Mouse (Mus musculus): ENCODE measurements around the gene Zdhhc13.

The Zdhhc13 gene

DNA sequence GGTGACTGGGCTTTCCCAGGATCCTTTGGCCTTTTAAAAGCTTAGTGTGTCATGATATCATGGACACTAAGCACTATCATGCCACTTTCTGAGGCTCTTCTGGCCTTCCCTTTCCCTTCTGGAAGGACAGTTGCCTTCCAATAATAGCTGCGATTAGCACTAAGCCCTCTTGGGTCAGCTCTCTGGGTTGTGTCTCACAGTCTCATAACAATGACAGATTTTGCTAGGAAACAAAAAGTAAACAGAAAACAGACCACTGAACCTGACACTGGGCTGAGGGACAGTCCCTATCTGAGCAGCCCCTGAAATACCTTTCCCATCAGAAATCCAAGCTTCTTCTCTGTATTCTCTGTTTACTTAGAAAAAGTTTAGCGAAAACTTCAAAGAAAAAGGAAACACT lies 51.7 kb downstream of the Zdhhc13 start:
- DNase-seq (ENCODE audit: extremely low read depth, insufficient read length, low spot score) = no peak

DNA sequence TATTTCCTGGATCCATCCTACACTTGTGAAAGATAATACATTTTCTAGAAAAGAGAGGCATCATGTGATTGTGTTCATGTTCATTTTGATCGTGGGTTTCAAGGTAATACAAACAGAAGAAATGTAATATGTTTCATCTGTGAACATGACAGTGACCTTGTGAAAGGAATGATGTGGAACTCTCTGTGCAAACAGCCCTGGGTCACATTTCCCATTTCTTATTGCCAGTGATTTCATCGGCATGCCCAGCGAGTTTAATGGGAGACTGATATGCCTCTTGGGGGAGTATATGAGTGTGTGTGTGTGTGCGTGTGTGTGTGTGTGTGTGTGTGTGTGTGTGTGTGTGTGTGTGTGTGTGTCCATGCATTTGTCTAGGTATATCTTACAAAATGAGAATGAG lies 52.7 kb downstream of the Zdhhc13 start:
- DNase-seq (ENCODE audit: extremely low read depth, insufficient read length, low spot score) = no peak

DNA sequence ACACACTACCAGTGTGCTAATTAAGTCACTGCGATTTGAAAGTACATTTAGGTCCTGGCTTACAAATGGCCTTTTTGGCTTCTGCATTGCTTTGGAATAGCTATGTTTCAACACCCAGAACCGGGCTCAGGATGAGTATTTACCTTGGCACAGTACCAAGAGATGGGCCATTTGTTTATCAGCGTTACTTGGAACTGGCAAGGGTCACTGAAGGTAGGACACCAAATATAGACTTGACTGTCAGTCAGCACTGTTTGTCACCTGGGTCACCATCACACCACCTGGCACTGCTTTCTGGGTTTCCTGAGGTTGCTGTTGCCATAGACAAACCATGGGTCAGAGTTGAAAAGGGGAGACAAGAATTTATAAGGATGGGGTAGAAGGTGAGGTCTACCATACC lies 53.5 kb downstream of the Zdhhc13 start:
- no peak for DNase-seq (ENCODE audit: extremely low read depth, insufficient read length, low spot score)

DNA sequence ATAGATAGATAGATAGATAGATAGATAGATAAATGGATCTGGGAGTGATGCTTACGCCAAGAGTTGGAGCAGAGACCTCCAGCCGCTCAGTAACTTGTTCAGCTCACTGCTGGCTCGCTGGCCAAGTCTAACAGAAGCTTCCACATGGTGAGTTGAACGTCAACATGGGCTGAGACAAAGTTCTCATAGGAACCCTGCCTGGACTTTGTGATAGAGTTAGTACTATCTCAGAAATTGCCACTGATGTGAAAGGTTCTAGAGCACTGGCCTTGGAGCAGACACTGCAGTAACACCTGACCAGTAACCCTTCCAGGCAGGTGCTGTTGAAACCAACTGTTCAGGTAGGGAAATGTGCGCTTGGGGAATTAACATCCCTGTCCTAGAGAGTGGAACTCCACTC lies 54.7 kb downstream of the Zdhhc13 start:
- no peak for DNase-seq (ENCODE audit: extremely low read depth, insufficient read length, low spot score)

DNA sequence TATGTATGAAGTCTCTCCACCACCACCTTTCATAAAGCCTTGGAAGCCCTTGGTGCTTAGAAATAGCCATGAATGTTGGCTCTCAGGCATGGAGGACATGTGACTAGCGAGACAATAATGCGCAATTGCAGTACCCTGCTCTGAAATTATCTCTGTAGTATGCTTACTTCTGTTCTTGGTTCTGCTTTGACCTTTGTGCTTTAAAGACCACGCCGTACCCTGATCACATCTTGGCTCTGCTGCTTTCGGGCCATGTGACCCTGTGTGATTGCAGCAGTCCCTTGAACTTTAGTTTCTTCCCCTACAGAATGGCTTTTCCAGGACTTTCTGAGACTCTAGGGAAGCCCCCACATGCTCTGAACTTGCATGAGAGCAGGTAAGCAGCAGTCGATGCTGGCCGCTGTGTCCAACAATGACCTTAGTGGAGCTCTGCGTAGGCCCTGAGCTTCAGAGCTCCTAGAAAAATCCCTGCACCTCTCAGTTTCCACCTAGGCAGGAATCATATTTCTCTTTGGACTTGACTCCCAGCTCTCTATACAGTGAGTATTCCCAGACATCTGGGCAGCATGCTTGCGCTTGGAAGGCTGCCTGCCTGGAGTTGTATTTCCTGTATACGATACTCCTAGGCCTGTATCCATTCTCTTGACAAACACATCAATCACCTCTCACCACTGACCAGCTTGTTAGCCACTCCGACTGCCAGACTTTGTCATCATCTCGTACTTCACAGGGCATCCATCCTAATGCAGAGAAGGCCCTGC lies 56.6 kb downstream of the Zdhhc13 start:
- DNase-seq (ENCODE audit: extremely low read depth, insufficient read length, low spot score) = no peak

DNA sequence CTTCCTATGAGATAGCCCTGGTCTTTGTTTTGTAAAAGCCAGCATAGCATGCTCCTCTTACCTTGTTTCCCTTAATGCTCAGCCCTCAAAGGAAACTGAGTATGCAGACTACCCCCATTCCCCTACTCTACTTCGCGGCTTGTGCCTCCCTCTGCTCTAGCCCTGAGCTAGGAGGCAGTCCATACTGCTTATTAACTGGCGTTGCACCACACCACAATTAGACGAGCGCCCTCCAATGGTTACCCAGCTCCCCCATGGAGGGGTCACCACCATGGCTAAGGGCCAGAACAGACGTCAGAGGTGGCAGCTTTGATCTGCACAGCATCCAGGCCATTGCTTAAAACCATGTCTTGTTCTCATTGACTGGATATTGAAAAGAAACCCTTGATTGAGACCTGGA lies 58.0 kb downstream of the Zdhhc13 start:
- no peak for DNase-seq (ENCODE audit: extremely low read depth, insufficient read length, low spot score)

DNA sequence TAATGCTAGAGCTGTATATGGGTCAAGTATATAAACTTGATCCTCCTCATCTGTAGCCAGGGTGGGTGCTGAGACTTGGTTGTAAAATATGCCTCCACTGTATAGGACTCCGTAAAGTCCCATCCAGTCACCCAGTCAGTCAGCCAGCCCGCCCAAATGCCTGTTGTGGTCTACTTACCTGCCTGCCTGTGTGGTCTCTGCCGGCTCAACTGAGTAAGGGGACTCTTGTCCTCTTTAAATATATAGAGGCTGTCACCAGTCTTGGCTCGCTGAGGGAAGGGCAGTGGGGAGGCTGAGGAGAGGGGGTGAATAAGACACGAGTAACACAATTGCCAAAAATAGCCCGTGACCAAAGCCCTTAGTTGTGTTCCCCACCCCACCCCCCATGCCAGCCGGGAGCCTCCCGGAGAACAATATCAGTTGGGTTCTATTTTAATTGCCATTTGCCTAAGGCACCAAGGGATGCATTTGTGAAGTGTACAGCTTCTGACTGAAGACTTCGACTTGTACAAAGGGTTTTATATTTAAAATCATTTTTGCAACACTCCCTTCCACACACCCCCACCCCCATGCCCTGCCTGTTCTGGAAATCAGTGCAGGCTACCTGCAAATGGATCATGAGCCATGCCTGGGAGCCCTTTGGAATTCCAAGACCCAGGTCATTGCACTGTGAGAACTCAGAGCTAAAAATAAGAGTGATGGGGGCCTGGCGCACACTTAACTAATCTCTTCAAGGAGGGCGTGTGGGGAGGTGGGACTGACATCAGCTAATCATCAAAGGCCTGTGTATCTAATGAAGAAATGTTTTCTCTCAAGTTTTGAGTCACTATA lies 59.2 kb downstream of the Zdhhc13 start, which contains the start of gene Csrp3:
Csrp3 (minus strand) TSS at position 214 of the 831 bp plus-strand sequence.
- DNase-seq (ENCODE audit: extremely low read depth, insufficient read length, low spot score) = no peak

DNA sequence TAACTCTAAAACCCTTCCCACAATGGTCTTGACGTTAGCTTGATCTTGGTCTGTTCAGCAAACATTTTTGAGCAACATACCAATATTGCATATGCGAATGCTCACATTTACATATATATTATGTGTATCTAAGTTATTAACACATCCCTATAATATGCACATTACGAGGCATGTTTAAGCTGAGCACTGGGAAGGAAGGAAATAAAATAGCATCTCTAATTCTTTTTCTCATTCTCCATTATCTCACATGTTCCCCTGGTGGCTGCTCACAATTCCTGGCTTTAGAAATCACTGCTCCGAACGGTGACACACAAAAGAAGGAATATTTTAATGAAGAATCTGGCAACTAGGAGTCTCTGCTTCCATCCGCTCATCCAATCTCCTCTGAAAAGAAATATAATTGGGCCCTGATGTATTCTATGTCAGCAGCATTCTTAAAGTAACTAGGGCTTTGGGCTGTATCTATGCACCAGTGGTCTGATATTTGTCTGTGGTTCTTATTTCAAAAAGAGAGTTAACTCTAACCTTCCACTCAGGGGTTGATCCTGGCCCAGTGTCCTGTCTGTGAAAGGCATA lies 62.8 kb downstream of the Zdhhc13 start:
- no peak for DNase-seq (ENCODE audit: extremely low read depth, insufficient read length, low spot score)

DNA sequence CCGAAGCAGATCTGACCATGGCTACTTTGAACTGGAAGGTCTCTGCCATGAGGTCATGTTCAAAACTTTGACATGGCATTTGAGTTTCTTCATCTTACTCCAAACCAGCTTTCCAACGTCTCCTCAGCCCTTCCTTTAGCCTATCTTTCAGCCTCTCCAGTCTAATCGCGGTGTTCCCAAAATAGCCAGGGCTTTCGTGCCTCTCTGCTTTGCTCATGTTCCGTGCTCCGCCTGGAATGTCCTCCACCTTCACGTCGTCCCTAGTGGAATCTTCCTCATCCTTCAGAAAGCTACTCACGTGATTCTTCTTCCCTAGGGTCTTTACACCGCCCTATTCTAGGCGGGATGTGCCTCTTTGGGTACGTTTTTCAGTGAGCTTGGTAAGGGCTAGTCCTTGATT lies 64.7 kb downstream of the Zdhhc13 start:
- DNase-seq (ENCODE audit: extremely low read depth, insufficient read length, low spot score) = no peak

DNA sequence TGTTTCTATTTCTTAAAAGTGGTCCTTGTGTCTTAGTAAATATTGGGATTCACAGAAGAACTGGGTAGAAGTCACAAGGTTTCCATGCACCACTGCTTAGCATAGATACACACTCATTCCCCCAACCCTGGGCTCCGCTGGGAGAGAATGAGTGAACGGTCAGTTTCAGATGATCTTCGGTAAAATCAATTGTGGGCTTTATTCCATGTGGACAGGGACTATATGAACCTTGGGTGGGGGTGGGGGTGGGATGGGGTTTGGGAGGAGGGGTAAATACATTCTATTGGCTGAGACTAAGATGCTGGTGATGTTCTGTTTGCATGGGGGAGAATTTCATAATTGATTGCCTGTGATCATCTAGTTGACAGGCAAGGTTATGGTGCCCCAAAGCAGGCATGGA lies 66.7 kb downstream of the Zdhhc13 start:
- DNase-seq (ENCODE audit: extremely low read depth, insufficient read length, low spot score) = no peak

DNA sequence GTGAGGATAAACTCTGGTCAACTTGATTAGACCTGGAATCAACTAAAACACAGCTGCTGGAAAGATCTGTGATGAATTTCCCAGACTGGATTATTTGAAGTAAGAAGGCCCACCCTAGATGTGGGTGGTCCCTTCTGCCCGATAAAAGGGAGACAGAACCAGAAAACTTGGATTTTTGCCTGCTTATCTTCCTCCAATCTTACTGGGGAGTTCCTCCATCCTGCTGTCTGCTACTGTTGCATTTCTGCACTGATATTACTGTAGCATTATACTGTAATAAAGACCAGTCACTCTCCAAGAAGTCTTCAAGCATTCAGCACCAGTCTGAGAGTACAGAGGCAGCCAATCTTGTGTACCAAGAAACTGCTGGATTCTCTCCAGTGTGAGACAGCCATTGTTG lies 69.5 kb downstream of the Zdhhc13 start:
- no peak for DNase-seq (ENCODE audit: extremely low read depth, insufficient read length, low spot score)

DNA sequence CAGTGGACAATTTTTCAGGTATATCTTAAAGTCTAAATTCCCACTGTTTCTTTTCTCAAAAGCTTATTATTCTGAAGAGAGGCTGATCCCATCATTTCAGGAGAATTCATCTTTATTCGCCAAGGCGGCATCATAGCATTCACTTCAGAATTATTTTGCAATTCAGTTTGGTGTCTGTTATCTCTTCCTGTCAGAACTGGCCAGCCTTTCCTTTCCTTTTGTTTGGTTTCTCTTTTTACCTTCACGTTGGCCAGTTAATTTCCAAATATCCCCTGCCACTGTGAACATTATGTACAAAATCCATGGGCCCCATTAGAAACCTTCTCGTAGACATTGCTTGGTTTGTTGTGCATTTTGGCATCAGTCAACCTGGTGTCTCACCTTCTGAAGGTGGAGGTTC lies 70.6 kb downstream of the Zdhhc13 start:
- no peak for DNase-seq (ENCODE audit: extremely low read depth, insufficient read length, low spot score)

DNA sequence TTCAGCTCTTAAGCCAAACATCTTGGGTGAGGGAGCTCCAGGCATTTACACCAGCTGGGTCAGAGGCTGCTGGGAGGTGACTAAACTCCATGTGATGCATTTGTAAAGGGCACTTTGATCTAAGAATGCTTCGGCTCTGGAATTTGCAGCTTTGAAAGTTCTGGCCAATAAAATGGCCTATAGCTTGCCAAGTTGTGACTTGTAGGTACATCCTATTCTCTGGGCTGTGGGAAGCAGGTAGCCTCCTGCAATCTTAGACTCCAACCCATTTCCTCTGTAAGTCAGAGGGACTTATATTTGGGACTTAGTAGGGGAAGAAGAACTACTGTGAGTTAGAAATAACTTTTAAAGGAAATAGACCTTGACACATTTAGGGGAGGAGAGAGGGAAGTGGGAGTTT lies 72.1 kb downstream of the Zdhhc13 start:
- no peak for DNase-seq (ENCODE audit: extremely low read depth, insufficient read length, low spot score)

DNA sequence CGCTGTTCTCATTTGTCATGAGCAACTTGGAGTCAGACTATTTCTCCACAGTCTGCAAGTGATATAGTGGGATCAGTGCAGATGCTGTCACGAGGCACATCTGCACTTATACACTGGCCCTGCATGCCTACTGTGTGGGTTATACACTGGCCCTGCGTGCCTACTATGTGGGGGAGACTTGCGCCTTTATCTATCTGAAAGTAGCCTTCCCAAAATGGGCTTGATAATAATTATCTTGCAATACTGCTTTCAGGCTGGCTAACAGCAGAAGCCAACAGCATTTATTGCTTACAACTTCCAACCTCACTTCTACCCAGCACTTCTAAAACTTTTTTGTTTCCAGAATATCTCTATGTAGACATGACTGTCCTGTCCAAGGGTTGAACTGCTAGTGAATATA lies 73.0 kb downstream of the Zdhhc13 start:
- no peak for DNase-seq (ENCODE audit: extremely low read depth, insufficient read length, low spot score)

DNA sequence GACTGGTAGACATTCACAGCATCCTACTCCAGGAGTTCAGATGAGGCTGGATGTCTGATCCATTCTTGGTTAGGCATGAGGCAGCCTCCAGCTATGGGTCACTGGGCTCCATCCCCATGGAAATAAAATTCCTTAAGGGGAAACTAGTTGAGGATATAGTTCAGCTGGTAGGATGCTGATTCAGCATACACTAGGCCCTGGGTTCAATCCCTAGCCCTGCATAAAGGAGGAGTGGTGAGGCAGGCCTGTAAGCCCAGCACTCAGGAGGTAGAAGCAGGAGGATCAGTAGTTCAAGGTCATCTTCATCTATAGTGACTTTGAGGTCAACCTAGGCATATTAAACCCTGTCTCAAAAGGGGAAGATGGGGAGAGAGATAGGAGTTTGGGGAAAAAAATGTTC lies 75.4 kb downstream of the Zdhhc13 start:
- DNase-seq (ENCODE audit: extremely low read depth, insufficient read length, low spot score) = no peak

DNA sequence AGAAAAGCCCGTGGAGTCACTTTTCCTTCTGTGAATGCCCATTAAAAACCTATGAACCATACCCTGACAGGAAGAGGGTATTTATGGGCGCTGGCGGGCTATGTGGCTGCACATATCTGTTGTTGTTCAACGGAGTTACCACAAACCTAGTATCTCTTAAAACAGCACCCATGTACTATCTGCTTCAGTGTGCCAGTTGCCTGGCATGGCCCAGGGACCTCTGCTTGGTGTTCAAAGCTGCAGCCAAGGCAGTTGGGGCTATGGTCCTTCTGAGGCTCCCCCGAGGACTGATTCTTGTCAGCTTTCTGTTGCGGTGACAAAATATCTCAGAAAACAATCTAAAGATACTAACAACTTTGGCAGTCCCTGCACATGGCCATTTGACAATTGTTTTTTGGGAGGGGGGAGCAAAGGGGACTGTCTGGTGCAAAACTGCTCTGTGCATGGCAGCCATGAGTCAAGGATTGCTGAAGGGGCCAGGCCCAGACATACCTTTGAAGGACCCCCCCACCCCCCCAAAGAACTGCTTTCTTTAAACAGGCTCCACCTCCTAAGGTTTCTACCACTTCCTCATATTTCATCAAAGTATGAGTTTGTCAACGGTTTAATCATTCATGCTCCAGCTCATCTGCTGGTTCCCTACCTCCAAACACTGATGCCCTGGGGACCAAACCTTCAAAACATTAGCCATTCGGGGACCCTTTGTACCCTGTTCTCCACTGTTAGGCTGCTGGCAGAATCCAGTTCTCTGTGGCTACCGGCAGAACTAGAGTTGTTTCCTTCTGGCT lies 76.1 kb downstream of the Zdhhc13 start:
- DNase-seq (ENCODE audit: extremely low read depth, insufficient read length, low spot score) = no peak

DNA sequence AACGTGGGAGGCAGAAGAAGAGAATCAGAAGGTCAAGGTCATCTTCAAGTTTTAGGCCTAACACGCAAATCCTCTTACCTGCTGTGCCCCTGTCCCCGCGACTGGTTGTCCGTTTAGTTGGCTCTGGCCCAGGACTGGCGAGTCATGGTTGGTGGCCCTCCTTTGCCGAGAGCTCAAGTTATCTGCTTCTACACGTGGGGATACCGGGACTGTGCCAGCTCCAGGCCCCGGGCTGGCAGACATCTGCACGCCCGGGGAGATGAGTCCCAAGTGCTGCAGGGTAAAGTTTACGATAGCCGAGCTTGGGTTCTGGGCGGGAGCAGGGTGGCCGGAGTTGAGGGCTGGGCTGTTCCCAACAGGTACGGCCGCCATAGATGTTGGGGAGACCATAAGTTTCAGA lies 78.8 kb downstream of the Zdhhc13 start:
- no peak for DNase-seq (ENCODE audit: extremely low read depth, insufficient read length, low spot score)

DNA sequence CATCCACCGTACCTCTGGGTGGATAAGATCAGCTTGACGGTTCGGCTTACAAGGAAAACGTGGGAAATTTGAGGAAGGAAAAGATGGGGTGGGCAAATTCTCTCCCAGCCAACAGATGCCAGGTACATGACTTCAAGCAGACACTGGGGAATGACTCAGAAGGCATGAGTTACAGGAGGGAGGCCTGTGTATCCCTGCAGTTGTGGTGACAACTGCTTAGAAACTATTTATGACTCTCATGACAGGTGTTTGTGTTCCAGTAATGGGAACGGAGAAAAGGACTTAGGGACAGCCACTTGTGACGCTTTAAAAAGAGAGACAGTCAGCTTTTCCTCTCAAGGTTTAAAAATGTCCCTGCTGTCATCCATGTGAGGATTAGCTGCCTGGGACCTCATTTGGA lies 81.3 kb downstream of the Zdhhc13 start:
- DNase-seq (ENCODE audit: extremely low read depth, insufficient read length, low spot score) = no peak

DNA sequence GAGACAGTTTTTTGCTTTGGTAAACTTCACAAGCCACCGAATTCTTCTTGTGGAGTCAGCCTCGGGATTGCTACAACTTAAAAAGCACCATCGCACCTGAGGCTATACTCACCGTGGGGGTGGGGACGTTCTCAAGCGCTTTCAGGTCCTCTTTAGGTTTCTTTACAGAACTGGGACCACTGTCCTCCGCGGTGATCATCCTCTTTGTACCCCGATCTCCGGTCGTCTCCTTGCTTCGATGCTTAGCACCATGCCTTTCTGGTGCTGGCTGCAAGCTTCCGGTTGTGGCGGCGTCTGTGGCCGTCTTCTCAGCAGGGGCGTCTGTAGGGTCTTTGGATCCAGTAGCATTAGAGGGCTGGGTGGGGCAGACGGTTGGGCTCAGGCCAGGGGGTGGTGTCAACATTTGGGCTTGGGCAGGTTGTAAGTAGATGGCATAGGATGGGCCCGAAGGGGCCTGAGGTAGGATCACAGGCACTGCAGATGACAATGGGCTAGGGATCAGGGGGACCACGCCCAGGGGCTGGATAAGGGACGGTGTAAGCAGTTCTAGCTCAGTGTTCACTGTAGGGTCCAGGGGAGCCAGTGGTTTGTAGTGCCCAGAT lies 81.9 kb downstream of the Zdhhc13 start:
- no peak for DNase-seq (ENCODE audit: extremely low read depth, insufficient read length, low spot score)

DNA sequence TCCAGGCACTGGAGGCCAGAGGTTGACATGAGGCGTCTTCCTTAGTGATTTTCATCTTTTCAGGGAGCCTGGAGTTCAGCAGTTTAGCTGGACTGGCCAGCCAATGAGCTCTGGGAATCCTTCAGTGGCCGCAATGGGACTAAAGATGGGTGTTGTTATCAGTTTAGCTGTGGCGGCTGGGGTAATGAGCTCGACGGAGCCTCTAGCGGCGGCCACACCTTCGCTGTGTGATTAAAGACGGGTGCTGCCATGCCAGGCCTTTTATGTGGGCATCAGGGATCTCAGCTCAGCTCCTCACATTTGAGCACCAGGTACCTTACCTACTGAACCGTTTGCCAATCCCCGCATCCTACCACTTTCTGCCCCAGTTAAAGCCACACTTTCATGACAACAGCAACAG lies 82.5 kb downstream of the Zdhhc13 start:
- DNase-seq (ENCODE audit: extremely low read depth, insufficient read length, low spot score) = no peak

DNA sequence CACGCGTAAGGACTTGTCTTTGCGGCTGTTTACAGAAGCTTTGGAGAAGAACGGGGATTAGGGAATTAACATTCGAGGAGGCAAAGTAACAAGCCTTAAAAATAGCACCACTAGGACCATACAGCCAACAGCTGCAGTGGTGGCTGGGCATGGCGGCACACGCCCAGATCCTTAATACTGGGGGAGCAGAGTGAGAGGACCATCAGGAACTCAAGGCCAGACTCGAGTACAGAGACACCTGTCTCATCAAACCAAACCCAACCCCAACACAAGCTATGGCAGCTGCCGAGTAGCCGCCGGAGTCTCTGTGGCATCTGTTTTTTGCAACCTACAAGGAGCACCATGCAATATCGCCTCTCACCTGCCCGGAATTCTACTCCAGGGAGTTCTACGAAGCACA lies 86.3 kb downstream of the Zdhhc13 start:
- no peak for DNase-seq (ENCODE audit: extremely low read depth, insufficient read length, low spot score)

All from 3134 (cell line).